Mouse (Mus musculus) erythroid progenitor cell, adult 5-6 weeks (primary cell): Measurements from ENCODE around the gene Actr1b. TPM values are rescaled to one million over a fixed set of nuclear protein-coding genes. Genes with fewer than 3 reads are reported as not detected.
"Not testable (repeated sequence)": the region's sequence is repeated elsewhere in the genome, so short reads cannot be mapped to it uniquely, and the experiment has no call there.

Experiments
- ATAC-seq: replicated peaks from 2 replicates; pipeline ENCODE4 v1.8.0; 2016; ENCODE audit warnings: moderate number of reproducible peaks, mild to moderate bottlenecking, moderate TSS enrichment, inconsistent platforms; ENCODE audit not compliant: poor library complexity, low FRiP score, severe bottlenecking
- total RNA-seq, 2 experiments: library from RNA; stranded (forward) in 1 of 2; stranded (reverse) in 1 of 2; fragments of 150-400 nt in 1 of 2; fragments of 186-747, 209-891 nt in 1 of 2; gene quantifications; 2 replicates each; pipeline versions ENCODE4 v1.2.3 to v1.2.4; 2015 to 2017; ENCODE audit warnings: low replicate concordance in 2 of 2

Gene Actr1b
- total RNA-seq, 2 experiments from 2014 or later: 8.0 to 19.1 TPM

DNA sequence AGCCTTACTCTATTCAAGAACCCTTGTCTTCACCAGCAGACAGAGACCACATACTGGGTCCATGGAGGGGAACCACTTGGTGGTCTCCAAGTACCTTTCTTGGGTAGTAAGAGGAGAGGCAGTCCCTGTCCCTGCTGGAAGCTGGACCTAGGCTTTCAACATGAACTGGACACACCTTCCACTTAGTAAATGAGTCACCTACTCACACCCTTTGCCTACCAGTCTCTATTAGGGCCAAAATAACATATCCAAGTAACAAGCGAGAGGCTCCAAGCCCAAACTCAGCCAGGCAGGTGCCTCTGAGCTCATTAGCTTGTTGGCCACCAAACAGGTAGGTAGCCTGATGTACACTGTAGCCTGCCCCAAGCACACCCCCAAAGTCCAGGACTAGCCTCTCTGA is 5.6 kb downstream of the Actr1b start:
- ATAC-seq: no peak

DNA sequence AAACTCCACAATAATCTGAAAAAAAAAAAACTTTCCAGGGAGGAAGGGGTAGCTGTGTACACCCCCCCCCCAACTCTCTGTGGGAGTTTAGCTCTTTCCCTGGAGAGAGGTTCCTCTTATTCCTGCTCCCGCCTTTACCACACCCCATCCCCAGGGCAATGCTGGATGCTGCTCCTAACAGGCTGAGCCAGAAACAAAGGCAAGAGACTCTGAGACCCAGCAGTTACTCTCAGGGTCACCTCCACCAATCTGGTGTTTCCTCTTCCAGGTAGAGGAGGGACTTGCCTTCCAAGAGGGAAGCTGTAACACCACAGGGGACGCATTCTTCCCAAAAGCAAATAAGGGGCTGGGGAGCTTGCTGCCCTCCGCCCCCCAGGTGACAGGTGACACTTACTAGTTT is 6.4 kb downstream of the Actr1b start:
- no peak for ATAC-seq

DNA sequence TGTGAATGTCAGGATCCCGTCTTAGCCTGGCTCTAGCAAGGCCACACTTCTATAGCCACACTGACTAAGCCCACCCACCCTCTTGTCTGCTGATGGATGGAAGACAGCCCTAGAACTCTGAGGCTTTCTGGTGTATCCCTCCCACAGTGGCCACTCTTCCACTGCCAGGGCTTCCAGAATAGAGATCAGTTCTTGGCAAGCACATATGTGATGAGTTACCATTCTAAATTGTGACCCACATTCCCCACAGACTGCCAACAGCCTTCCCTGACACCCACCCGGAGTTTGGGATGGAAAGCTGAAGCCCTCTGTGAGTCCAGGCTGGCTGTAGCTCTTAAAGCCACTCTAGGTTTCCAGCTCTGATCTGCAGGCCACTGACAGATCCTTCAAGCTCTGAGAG is 7.1 kb downstream of the Actr1b start:
- ATAC-seq: no peak

DNA sequence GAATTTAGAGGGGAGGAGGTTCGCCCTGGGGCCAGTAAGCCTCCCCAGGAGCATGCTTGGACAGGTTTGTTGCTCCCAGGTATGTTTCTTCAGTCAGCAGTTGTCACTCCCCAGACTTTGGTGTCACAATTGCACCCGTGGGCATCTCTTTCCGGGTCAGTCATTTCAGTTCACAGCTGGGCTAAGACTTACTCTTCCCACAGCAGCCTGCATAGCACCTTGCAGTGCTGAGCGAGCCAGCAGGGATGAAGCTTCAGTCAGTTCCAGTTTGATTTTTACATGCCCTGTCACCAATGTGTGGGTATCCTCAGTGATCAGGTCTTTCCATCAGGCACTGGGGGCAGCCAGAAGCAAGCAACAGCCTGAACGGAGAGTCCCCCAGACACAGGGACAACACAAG is 17.2 kb downstream of the Actr1b start:
- no peak for ATAC-seq

DNA sequence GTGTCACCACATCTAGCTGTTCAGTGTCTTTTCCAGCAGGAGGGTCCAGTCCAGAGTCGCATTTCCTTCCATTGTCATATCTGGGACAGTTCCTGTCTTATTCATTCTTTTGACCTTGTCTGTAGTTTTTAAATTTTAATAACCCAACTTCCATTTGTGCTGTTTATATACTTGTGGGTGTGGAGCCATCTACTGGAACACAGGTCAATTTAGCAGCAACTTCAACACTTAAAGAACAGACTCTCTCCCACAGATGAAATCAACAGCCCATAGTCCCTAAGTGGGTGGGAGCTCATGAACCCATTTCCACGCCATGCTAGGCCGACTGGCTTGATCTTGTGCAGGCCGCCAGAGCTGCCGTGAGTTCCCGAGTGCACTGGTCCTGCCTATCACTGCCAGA is 17.8 kb downstream of the Actr1b start:
- ATAC-seq: no peak

DNA sequence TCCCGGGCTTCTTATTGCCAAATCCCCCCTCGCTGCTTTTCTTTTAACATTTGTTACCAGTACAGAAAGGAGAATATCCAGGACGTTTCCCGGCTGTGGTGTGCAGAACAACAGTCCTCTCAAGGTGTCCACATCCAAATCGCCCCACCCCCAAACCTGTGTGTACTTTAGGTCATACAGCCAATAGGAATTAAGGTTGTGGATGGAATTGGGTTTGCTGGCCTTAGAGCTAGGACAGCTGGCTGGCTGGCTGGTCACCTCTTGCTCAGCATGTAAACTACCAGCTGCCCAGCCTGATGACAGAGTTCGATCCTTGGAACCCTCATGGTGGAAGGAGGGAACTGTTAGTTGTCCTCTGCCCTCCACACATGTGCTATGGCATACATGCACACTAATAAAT is 19.4 kb downstream of the Actr1b start:
- ATAC-seq: no peak

DNA sequence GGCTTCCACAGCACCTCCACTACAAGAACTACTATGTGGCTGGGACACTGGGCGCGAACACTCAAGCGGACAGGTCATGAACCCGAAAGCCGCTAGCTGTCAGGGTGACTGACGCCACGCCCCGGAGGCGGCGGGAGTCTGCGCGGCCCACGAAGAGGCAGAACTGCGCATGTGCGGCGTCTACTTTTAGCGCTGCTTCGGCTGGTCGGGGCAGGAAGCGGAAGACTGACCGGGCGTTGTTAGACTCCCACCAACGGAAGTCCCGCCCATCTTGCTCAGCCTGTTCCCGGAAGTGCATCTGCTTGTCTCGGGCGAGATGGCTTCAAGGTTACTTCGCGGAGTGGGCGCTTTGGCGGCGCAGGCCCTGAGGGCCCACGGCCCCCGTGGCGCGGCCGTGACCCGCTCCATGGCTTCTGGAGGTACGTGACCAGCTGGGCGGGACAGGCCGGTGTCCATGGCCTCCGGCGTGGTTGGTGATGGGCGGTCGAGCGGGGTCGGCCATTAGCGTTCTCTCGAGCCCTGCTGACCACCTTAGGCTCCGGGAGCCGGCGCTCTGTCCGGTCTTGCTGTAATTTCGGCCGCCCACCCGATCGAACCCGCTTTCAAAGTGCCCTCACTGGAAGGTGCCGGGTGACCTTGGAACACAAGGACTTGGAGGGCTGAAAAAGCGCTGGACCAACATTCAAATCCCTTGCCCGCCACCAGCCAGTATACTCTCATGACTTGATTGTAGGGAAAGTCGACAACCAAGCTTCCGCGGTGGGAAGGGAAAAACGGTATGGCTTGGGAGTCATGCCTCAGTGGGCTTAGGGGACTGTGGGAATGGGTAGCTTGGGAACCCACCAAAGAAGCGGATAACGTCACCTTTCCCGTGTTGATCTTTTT is 22.7 kb downstream of the Actr1b start, which contains the start of gene Cox5b:
Cox5b (plus strand) TSS at position 179 of the 885 bp plus-strand sequence.
- ATAC-seq: peak; percentile 98

DNA sequence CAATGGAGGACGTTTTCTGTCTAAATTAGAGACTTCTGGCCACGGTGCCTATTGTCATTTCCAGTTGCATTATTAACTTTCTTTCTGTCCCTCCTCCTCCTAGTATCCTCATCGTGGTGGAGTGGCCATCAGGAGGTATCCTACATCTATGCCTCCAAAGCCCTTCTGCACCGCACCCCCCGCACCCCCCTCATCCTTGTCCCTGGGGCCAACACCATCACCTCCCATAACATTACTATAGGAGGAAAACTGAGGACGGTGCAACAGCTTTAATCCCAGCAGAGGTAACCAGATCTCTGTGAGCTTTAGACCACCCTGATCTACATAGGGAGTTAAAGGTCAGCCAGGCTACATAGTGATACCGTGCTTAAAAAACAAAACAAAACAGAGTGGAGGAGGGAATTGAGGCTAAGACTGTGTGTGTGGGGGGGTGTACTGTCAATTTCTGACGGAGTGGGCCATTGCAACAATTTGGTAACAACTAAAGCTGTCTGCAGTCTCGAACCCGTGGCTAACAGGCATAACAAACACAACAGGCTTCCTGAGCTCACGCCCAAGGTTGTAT is 23.5 kb downstream of the Actr1b start:
- ATAC-seq: 0 out of 2 replicates have a peak, but pooled peaks have one; percentile 9

DNA sequence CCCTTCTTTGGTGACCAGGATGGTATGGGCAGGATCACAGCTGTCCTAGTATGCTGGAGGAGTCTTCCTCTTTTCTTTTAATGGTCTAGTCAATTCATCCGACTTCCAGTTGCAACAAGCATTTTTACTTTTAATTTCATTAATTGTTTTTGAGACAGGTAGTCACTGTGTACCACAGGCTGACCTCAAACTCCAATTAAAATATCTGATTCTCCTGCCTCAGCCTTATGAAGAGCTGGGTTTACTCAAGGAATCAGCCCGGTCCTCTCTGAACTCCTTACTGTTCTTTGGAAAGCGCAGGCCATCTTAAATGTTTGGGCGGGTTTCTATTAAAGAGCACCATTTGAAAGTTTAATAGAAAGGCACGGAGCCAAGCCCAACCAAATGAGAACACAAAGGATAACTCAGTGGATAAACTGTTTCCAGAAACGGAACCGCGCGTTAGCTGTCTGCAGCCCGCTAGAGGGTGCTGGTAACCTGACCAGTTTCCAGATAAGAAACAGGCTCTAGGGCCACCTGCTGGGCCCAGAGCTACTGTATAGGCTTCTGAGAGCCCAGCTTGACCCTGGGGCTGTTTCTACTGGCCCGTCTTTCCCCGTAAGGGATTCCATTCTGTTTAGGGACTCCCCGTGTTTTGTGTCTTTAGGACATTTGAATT is 30.3 kb downstream of the Actr1b start:
- peak; percentile 81 for ATAC-seq

DNA sequence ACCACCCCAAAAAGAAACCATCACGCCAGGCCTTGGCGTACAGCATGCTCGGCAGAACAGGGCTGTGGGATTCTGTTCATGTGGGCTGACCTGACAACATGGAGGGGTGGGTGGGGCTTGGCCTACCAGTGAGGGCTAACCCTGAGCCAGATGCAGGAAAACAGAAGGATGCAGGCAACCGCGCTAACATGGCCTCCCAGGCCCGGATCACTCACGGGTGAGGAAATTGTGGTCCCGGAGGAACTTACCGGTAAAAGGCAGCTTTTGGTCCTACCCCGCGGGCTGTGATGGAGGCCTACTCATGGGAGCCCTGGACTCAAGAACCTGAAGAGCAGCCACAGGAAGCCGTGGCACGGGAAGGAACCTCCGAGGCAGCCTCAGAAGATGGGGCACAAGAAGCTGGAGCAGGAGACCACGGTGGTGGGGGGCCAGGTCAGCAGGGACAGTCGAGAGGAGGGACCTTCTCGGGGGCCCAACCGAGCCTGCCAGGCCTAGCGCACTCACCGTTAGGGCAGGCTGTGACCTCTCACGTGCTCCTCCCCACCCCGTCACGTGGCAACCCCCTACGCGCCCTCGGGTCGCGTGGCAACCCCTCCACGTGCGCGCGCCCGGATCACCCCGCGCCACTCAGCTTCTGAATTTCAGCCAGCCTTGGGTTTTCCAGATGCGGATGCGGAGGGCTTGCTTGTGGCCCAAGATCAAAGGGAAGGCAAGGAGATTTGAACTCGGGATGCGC is 31.4 kb downstream of the Actr1b start, which contains the start of gene Fam178b:
Fam178b (minus strand) TSS at position 564 of the 736 bp plus-strand sequence.
- no peak for ATAC-seq

DNA sequence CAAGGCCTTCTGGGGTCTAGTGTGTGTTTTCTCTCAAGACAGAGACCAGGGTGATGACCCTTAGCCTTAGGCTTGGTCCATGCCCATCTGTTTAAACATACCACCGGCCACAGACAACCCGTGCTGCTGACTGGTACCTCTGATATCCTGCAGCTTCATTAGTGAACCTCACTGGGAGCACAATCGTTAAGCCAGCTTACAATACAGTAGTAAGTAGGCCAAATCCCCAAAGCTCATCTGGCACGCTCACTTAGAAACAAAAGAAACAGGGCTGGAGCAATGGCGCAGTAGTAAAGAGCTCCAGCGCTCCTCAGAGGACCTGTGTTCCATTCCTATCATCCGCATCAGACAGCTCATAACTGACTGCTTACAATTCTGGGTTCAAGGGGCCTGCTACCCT is 33.3 kb downstream of the Actr1b start:
- no peak for ATAC-seq

DNA sequence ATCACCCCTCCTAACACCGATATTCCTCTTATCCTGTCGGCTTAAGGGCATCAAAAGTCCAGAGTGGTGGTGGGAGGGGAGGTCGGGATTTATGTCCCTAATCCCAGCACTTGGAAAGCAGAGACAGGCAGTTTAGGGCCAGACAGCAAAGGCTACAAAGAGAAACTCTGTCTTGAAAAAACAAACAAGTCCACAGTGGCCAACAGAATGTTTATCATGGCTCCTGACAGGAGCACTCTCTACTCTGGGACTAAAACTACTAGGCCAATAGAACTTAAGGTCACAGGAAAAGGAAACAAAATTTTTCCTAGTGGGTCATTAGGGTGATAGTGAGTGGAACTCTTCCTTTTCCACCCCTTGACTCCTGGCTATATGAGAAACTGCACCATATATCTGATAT is 39.3 kb downstream of the Actr1b start:
- ATAC-seq: no peak

DNA sequence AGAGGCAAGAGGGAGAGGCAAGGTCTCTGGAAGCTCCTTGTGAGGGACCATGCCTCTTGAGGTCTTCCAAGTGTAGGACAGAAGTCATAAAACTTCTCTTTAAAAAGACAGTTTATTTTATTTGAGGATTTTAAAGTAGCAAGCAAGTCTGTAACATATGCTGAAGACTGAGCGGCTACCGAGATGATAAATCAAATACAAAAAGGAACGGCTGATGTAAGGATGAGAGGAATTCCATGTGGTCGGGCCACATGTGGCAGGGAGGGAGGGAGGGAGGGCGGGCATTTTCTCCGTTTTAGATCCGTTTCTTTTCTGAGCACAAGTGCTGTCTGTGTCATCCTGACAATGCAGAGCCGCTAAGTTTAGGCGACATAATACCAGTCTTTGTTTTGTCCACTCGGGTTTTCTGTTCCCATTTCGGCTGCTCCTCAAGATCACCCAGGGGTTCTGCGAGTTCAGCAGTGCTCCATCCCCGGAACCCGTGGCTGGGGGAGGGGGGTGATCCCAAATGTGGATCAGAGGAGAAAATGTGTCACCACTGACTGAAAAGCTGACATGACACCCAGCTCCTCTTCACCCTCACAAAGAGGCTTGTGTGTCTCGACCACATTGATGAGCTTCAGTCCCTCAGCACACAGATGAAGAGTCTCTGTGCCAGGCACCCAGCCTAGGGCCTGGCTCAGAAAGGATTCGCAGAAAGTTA is 41.4 kb downstream of the Actr1b start:
- no peak for ATAC-seq

DNA sequence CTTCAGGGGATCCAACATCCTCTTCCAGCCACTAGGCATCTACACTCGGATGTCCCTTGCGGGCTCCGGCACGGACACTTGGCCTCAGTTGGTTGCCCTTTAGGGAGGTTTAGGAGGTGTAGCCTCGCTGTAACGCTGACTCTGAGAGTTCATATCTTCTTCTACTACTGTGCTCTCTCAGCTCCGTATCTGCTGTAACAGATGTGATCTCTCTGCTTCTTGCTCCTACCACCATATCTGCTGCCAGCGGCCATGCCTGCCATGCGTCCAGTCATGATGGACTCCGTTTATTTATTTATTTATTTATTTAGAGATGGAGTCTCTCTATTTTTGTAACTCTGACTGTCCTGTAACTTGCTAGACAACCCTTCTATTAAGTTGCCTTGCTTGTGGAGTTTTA is 43.0 kb downstream of the Actr1b start:
- no peak for ATAC-seq

DNA sequence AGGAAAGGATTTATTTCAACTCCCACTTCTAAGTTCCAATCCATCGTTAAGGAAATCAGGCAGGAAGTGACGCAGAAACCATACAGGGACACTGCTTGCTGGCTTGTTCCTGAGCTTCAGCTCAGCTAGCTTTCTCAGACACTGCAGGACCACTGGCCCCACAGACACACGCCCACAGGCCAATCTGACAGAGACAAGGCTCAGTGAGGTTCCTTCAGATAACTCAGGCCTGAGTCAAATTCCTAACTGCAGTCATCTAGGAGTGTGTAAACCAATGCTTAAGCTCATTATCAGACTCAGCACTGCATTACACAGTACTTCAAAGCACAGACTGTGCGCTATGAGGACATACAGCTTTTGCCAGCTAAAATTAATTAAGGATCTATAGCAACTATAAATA is 44.0 kb downstream of the Actr1b start:
- no peak for ATAC-seq

DNA sequence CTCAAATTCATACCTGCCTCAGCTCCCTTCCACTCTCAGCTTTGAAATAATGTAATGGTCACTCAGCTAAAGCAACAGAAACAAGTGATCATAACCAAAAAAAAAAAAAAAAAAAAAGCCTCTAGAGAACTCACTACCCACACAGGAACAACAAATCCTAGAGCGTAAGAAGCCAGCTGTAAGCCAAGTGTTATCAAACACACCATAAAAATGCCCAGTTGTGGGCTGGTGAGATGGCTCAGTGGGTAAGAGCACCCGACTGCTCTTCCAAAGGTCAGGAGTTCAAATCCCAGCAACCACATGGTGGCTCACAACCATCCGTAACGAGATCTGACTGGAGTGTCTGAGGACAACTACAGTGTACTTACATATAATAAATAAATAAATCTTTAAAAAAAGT is 46.2 kb downstream of the Actr1b start:
- ATAC-seq: not testable (repeated sequence)

DNA sequence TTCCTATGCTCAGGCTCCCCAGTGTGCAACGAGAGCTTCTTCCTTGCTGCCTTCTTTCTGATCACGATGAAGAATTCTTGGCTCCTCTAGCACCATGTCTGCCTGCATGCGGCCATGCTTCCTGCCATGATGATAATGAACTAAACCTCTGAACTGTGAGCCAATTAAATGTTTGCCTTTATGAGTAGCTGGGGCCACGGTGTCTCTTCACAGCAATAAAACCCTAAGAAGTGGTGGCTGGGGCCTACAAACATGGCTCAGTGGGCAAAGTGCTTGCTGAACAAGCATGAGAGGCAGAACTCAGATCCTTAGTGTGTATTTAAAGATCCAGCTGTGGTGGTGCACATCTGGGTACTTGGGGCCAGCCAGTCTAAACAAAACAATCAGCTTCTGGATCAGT is 48.3 kb downstream of the Actr1b start:
- ATAC-seq: no peak

DNA sequence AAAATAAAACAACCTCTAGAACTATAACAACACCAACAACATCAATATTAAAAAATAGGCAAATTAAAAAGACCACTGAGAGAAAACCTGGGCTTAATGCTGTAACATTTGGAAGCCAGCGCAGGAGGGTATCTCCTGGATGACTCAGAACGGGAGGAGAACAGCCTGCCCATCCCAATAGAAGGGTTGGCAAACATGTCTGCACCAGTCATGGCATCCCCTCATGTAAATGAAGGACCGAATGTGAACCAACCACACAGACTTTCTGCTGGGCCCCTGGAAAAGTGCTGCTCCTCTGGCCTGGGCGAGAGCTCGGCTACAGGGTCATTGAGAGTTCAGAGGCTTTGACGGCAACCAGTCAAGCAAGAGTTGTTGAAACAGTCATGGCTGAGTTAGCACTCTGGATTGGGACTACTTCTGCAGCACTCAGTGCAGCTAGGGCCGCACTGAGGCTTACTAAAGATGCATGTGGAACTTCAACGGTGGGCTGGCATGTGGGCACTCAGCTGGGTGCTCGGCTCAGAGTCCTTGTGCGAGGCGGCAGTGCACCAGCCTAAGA is 49.0 kb downstream of the Actr1b start:
- ATAC-seq: no peak

DNA sequence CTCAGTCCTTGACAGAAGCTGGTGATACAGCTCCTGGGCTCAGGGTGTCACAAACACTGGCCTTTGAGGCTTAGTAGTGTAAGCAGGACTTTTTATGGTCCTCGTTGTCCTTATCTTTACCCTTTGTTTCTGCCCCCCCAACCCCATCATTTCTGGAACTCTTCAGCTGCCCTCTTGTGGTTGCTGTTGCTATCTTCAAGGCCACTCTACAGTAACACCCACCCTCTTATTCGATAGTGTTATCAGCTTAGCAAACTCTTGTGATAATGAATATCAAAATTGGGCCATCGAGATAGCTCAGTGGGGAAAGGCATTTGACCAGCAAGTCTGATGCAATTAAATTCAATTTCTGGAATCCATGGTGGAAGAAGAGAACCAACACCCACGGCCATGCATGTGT is 49.8 kb downstream of the Actr1b start:
- no peak for ATAC-seq
